Mouse (Mus musculus): Measurements from ENCODE around the gene Slc6a5.

DNA sequence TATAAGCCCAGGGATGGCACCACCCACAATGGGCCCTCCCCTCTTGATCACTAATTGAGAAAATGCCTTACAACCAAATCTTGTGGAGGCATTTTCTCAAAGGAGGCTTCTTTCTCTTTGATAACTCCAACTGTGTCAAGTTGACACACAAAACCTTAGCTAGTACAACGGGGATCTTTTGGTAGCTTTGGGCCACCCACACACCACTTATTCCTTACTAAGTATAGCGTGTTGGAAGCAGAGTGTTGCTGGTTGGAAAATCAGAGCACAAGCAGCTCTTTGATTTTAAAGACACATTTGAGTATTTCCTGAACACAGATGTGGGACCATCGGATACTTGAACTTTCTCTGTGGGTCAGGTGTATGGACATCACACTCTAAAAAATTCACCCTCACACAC, 26.9 kb downstream of the Slc6a5 start:
- no peak for TF ChIP-seq POLR2A (IDR thresholded peaks at IDR 0.05; ENCODE audit: borderline replicate concordance, low read depth, low read length)
- TF ChIP-seq CTCF (IDR thresholded peaks at IDR 0.05; ENCODE audit: low read depth, low read length) = no peak

Data from bone marrow macrophage, adult 2 months (primary cell).